Mouse (Mus musculus): ENCODE results near the gene Hmg20b. TPM values are rescaled to one million over a fixed set of nuclear protein-coding genes. Genes with fewer than 3 reads are reported as not detected.

Hmg20b gene
- polyA plus RNA-seq, 1 experiment from 2014 or later = 44.4 TPM

DNA sequence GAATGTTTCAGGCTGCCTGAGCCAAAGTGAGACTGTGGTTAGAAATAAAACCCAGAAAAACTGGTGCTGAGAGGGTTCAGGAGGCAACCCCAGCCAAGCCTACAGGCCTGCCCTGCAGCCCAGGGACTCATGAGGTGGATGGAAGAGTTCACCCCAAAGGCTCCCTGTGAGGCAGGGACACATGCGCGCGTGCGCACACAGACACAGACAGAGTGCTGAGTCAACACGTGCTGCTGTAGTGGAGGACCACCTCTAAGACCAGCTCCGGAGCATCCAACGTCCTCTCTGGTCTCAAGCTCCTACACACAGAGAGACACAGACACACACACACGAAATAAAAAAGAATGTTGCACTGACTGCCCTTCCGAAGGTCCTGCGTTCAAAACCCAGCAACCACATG lies 25.0 kb upstream of the Hmg20b start:
- no peak overlapping the region for H3K9ac ChIP-seq (ENCODE audit: low read length)
- H3K4me3 ChIP-seq (ENCODE audit: low read depth, low read length) = no peak overlapping the region
- no peak for ATAC-seq
- no peak overlapping the region for H3K4me2 ChIP-seq (ENCODE audit: low read length)
- no peaks in the 10 kb centered on the region for H3K9me3 ChIP-seq (replicated peaks; ENCODE audit: control insufficient read depth, low read length)
- no peak for DNase-seq (ENCODE audit: low spot score)
- peaks cover 18% of the 10 kb centered on the region for H3K4me1 ChIP-seq (ENCODE audit: control insufficient read depth, insufficient read depth, low read length)
- WGBS = 96% methylated on average over 10 of the region's 10 CpGs
- peaks cover 47% of the 10 kb centered on the region for H3K36me3 ChIP-seq (ENCODE audit: control insufficient read depth, insufficient read depth, low read length)
- H3K27ac ChIP-seq (ENCODE audit: low read depth, low read length) = no peak overlapping the region
- H3K27me3 ChIP-seq (replicated peaks; ENCODE audit: control insufficient read depth, insufficient read depth, low read length) = no peaks in the 10 kb centered on the region

DNA sequence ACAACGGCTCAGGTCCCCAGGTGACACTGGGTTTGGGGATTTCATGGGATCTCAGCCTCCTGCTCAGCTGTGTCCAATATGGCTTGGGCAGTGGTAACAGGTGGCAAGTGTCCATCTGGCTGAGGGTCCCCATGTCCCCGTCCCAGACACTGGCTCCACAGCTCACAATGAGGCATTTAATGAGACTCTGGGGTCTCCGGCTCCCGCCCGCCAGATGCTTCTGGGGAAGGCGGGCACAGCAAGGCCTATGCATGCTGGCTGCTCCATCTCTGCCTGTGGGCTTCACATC lies 16.9 kb upstream of the Hmg20b start:
- H3K4me3 ChIP-seq (ENCODE audit: low read depth, low read length) = no peak overlapping the region
- H3K36me3 ChIP-seq (ENCODE audit: control insufficient read depth, insufficient read depth, low read length) = peaks cover 62% of the 10 kb centered on the region
- no peaks in the 10 kb centered on the region for H3K9me3 ChIP-seq (replicated peaks; ENCODE audit: control insufficient read depth, low read length)
- no peak overlapping the region for H3K4me2 ChIP-seq (ENCODE audit: low read length)
- H3K27ac ChIP-seq (ENCODE audit: low read depth, low read length) = no peak overlapping the region
- no peak for DNase-seq (ENCODE audit: low spot score)
- no peak overlapping the region for H3K9ac ChIP-seq (ENCODE audit: low read length)
- 80% methylated on average over 6 of the region's 6 CpGs for WGBS
- H3K4me1 ChIP-seq (ENCODE audit: control insufficient read depth, insufficient read depth, low read length) = peaks cover 16% of the 10 kb centered on the region
- no peak for ATAC-seq
- peaks cover 27% of the 10 kb centered on the region for H3K27me3 ChIP-seq (replicated peaks; ENCODE audit: control insufficient read depth, insufficient read depth, low read length)

DNA sequence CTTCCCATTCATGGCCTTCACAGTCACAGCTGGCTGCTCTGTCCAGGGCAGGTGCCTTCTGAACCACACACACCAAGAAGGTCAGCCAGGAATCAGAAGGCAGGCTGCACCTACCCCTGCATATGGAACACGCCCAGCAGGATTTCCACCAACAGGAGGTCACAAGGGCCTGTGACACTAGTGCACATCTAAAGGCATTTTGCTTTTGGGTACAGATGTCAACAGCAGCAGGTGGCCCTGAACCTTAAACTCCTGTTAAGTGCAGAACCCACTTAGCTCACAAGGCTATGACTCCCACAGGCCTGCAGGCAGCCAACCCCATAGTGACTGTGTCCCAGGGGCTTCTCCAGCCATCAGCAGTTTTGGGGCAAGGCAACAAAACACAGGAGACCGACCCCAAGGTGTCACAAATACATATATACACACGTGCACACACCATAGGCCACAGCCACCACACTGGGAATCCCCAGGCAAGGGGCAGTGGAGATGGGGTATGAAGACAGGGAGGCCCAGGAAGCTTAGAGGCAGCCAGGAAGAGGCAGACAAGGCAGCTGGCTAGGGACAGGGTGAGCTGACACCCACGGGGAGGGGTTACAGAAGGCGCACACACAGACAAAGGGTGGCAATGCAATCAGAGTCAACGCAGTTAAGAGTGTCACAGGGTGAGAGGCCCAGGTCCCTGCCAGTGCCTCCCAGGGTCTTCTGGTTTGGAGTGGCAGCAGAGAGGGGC lies 16.4 kb upstream of the Hmg20b start:
- ATAC-seq = no peak
- H3K4me3 ChIP-seq (ENCODE audit: low read depth, low read length) = no peak overlapping the region
- H3K9ac ChIP-seq (ENCODE audit: low read length) = no peak overlapping the region
- no peak for DNase-seq (ENCODE audit: low spot score)
- H3K4me2 ChIP-seq (ENCODE audit: low read length) = no peak overlapping the region
- peaks cover 27% of the 10 kb centered on the region for H3K27me3 ChIP-seq (replicated peaks; ENCODE audit: control insufficient read depth, insufficient read depth, low read length)
- no peak overlapping the region for H3K27ac ChIP-seq (ENCODE audit: low read depth, low read length)
- WGBS = 82% methylated on average over 6 of the region's 6 CpGs
- peaks cover 61% of the 10 kb centered on the region for H3K36me3 ChIP-seq (ENCODE audit: control insufficient read depth, insufficient read depth, low read length)
- H3K4me1 ChIP-seq (ENCODE audit: control insufficient read depth, insufficient read depth, low read length) = peaks cover 16% of the 10 kb centered on the region
- H3K9me3 ChIP-seq (replicated peaks; ENCODE audit: control insufficient read depth, low read length) = no peaks in the 10 kb centered on the region

DNA sequence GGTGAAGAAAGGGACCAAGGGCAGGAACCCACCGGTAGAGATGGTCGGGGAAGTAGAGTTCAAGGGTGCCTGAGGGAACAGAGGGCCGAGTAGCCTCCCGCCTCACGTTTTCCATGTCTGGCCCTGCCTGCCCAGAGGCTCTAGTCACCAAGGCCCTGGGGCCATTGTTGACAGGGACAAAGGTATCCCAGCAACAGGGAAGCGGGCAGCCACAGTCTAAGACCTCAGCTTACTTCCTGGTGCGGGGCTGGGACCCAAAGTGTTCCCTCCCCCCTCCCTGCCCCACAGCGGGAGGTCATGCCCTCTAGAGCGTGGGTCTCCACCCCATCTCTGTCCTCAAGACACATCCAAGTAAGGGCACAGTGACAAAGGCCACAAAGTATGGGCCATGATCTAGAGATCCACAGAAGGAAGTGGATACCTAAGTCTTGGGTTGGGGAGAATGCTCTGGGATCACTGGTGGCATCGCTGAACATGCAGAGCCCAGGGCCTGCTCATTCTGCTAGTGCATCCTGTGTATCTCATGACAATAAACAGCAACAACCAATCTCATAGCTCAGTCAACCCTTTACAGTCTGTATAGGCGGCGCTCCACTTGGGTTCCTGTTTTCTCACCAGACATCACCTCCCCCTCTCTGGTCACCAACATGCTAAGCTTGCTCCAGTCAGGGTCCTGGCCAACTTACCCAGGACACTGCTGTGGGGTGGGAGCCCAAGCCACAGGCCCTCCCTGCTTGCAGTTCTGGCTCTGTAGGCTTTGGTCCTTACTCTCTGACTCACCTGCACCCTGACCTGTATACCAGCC lies 15.6 kb upstream of the Hmg20b start, which contains the start of gene 4930404N11Rik:
Gene 4930404N11Rik, minus strand, starts transcription at position 145 of the 805 bp plus-strand sequence.
- Histone ChIP-seq H3K9ac (ENCODE audit: low read length) (no peak within 1 kb of the TSS), H3K27me3 (replicated peaks; ENCODE audit: control insufficient read depth, insufficient read depth, low read length) (peaks cover 27% of the 10 kb centered on the region), H3K36me3 (ENCODE audit: control insufficient read depth, insufficient read depth, low read length) (peaks cover 53% of the 10 kb centered on the region), H3K4me2 (ENCODE audit: low read length) (peak within 1 kb of the TSS; percentile 47), H3K4me1 (ENCODE audit: control insufficient read depth, insufficient read depth, low read length) (peaks cover 16% of the 10 kb centered on the region), H3K9me3 (replicated peaks; ENCODE audit: control insufficient read depth, low read length) (no peaks in the 10 kb centered on the region), H3K27ac (ENCODE audit: low read depth, low read length) (no peak within 1 kb of the TSS), H3K4me3 (ENCODE audit: low read depth, low read length) (peak within 1 kb of the TSS; percentile 18)
- DNase-seq (ENCODE audit: low spot score) = no peak
- peak; percentile 11; the same call in 1 of the 2 replicates for ATAC-seq
- WGBS = 13% methylated on average over 12 of the region's 12 CpGs

DNA sequence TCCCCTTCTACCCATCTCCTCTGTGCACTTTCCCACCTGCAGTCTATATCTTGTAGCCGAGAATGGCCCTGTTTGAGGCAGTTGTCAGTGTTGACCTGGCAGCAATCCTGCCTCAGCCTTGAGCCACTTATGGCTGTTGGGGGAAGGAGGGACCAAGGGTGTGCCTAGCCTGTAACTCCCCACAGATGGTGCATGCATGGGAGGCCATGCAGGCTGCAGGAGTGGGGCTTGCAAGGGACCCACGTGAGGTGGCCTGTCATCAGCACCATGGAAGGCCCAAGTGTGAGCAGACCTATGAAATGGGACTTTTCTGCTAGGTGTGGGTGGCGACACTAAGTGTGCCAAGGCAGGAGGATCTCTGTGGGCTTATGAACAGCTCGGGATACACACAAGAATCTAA lies 14.8 kb upstream of the Hmg20b start:
- H3K4me2 ChIP-seq (ENCODE audit: low read length) = no peak overlapping the region; the same call in 1 of the 2 replicates
- no peak overlapping the region for H3K27ac ChIP-seq (ENCODE audit: low read depth, low read length)
- peaks cover 27% of the 10 kb centered on the region for H3K27me3 ChIP-seq (replicated peaks; ENCODE audit: control insufficient read depth, insufficient read depth, low read length)
- peak; percentile 14; the same call in 1 of the 2 replicates for ATAC-seq
- H3K9me3 ChIP-seq (replicated peaks; ENCODE audit: control insufficient read depth, low read length) = no peaks in the 10 kb centered on the region
- H3K4me1 ChIP-seq (ENCODE audit: control insufficient read depth, insufficient read depth, low read length) = peaks cover 16% of the 10 kb centered on the region
- no peak for DNase-seq (ENCODE audit: low spot score)
- H3K36me3 ChIP-seq (ENCODE audit: control insufficient read depth, insufficient read depth, low read length) = peaks cover 45% of the 10 kb centered on the region
- 24% methylated on average over 4 of the region's 4 CpGs for WGBS
- no peak overlapping the region for H3K9ac ChIP-seq (ENCODE audit: low read length)
- no peak overlapping the region for H3K4me3 ChIP-seq (ENCODE audit: low read depth, low read length)

DNA sequence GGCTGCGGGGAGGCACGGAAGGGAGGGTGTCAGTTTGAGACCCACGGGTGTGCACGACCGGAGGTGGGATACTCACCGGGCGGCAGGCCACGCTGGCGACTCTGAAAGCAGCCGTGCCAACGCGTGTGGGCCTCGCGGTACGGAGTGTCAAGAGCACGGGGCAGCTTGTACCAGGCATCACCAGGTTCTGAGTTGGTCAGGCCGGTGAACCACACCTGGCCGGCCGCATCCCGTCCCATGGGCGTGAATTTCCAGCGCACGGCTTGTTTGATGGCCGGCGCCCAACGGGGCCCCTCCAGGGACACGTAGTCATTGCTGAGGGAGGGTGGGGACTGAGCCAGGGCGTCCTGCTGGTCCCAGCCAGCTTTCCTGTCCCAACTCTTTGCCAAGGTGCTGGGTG lies 14.4 kb upstream of the Hmg20b start:
- ATAC-seq (peak; percentile 9; the same call in 1 of the 2 replicates), DNase-seq (ENCODE audit: low spot score) (no peak)
- Histone ChIP-seq H3K4me1 (ENCODE audit: control insufficient read depth, insufficient read depth, low read length) (peaks cover 16% of the 10 kb centered on the region), H3K36me3 (ENCODE audit: control insufficient read depth, insufficient read depth, low read length) (peaks cover 41% of the 10 kb centered on the region), H3K9me3 (replicated peaks; ENCODE audit: control insufficient read depth, low read length) (no peaks in the 10 kb centered on the region), H3K27ac (ENCODE audit: low read depth, low read length) (no peak overlapping the region), H3K9ac (ENCODE audit: low read length) (peak overlapping the region; percentile 52; the same call in 1 of the 2 replicates), H3K4me2 (ENCODE audit: low read length) (peak overlapping the region; percentile 47), H3K4me3 (ENCODE audit: low read depth, low read length) (peak overlapping the region; percentile 18), H3K27me3 (replicated peaks; ENCODE audit: control insufficient read depth, insufficient read depth, low read length) (peaks cover 27% of the 10 kb centered on the region)
- 9% methylated on average over 28 of the region's 28 CpGs for WGBS

DNA sequence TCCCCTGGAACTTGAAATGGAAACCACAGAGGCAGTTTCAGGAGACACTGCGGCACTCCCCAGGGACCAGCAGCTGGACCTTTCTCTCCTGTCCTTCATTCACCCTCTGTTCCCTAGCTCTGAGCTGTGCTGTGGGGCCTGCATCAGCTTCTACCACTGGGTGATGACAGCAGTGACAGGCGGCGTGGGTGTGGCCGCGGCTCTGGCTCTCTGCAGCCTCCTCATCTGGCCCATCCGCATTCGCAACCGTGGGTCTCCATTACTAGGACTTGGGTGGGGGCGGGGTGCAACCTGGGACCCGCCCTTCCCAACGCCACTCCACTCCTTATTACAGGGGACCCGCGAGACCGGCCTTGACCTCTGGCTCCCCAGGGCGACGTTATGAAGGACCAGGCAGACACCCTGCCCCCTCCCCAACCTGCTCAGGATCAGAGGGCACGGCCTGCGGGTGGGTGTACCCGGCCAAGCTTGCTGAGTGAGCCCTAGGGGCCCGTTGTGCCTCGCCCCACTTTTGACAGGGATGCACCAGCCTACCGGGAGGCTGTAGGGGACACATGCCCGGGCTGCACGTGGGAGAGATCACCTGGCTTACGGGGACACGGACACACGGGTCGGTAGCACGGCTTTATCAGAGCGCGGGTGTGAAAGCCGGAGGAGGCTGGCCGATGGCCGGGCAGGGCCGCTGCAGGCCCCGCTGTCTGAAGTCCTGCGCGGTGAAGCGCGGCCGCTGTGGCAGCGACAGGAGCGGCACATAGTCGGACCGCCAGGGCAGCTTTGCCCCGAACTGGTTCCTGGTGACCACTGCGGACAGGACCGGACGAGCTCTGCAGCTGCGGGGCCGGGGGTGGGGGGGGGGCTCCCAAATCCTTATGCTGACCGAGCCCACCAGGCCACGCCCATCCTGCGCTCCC lies 13.4 kb upstream of the Hmg20b start:
- Histone ChIP-seq H3K4me1 (ENCODE audit: control insufficient read depth, insufficient read depth, low read length) (peaks cover 16% of the 10 kb centered on the region), H3K4me2 (ENCODE audit: low read length) (peak overlapping the region; percentile 47), H3K36me3 (ENCODE audit: control insufficient read depth, insufficient read depth, low read length) (peaks cover 31% of the 10 kb centered on the region), H3K27me3 (replicated peaks; ENCODE audit: control insufficient read depth, insufficient read depth, low read length) (peaks cover 27% of the 10 kb centered on the region), H3K9me3 (replicated peaks; ENCODE audit: control insufficient read depth, low read length) (no peaks in the 10 kb centered on the region), H3K4me3 (ENCODE audit: low read depth, low read length) (peak overlapping the region; percentile 18; the same call in 1 of the 2 replicates), H3K9ac (ENCODE audit: low read length) (peak overlapping the region; percentile 52), H3K27ac (ENCODE audit: low read depth, low read length) (no peak overlapping the region)
- DNase-seq (ENCODE audit: low spot score) = no peak
- 12% methylated on average over 53 of the region's 54 CpGs for WGBS
- no peak for ATAC-seq

DNA sequence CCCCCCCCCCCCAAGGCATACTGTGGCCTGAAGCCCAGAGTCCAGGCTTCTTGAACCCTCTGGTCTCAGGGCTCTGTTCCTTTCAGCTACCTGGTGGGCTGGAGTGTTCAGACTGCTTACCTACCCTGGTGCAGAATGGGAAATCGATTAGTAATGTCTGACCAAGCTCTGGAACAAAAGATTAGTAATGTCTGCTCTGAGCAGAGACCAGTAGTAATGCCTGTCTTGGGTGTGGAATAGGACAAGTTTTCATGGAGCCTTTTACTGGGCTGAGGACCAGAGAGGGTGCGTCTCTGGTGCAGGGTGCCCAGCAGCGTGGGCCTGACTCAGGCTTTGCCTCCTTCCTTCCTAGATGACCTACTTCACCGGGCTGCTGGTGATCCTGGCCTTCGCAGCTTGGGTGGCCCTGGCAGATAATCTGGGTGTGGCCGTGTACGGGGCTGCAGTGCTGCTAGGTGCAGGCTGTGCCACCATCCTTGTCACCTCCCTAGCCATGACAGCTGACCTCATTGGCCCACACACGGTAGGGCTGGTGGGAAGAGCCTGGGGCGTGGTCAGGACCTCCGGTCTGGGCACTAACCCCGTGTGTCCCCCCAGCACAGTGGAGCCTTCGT lies 12.2 kb upstream of the Hmg20b start:
- Histone ChIP-seq H3K9me3 (replicated peaks; ENCODE audit: control insufficient read depth, low read length) (no peaks in the 10 kb centered on the region), H3K4me1 (ENCODE audit: control insufficient read depth, insufficient read depth, low read length) (peaks cover 19% of the 10 kb centered on the region), H3K27me3 (replicated peaks; ENCODE audit: control insufficient read depth, insufficient read depth, low read length) (peaks cover 27% of the 10 kb centered on the region), H3K36me3 (ENCODE audit: control insufficient read depth, insufficient read depth, low read length) (peaks cover 19% of the 10 kb centered on the region), H3K4me3 (ENCODE audit: low read depth, low read length) (no peak overlapping the region), H3K4me2 (ENCODE audit: low read length) (no peak overlapping the region), H3K27ac (ENCODE audit: low read depth, low read length) (no peak overlapping the region), H3K9ac (ENCODE audit: low read length) (no peak overlapping the region)
- no peak for DNase-seq (ENCODE audit: low spot score)
- no peak for ATAC-seq
- WGBS = 75% methylated on average over 12 of the region's 12 CpGs
